ENCODE assay signal across 8 mouse cellular contexts in the genomic region with DNA sequence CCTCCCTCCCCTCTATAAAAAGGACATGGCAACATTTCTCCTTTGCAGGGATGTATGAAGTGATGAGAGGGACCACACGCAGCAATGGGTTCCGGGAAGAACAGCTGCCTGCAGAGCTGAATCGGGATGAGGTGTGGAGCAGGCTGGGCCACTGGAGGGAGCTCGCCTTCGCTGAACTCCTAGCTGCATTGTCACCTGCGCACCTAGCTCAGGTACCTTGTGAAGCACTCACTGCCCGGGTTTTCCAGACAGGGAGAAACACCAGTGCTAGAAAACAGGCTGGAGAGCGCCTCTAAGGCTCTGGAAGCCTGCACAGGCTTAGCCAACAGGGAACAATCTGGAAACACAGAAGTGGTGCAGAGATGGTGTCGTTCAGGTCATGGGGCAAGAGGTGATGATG. TPM values are rescaled to one million over a fixed set of nuclear protein-coding genes. Genes with fewer than 3 reads are reported as not detected.
DNase-seq lines count a peak whose midpoint lies in the region; ATAC-seq and TF ChIP-seq lines count a peak whose summit lies in the region.

No protein-coding gene starts in this region.

- no peak for TF ChIP-seq POLR2A in heart, adult 2 months (IDR thresholded peaks at IDR 0.05; ENCODE audit: insufficient read depth, low read depth, low read length)

- DNase-seq in heart, adult 2 months = no peak
- DNase-seq in heart, adult 9 months (ENCODE audit: low spot score in 2 of 2) = no peak
- DNase-seq in ES-CJ7 (ENCODE audit: low read depth, low spot score) = peak; percentile 75
- peak; percentile 48 for DNase-seq in kidney, adult 18-20 months
- peak; percentile 10 for DNase-seq in lung, postnatal 25 days (ENCODE audit: low spot score)
- DNase-seq in stomach, postnatal 0 days (ENCODE audit: low spot score) = peak; percentile 75
- no peak for DNase-seq in spleen, postnatal 36 days (ENCODE audit: low spot score in 2 of 2)

- peak overlapping the region; percentile 58 for H3K4me2 ChIP-seq in embryonic facial prominence, embryonic 13.5 days
- peak overlapping the region; percentile 39 for H3K4me2 ChIP-seq in stomach, postnatal 0 days (replicated peaks; ENCODE audit: low read depth)

- no peaks in the 10 kb centered on the region for H3K27me3 ChIP-seq in heart, adult 2 months (ENCODE audit: control insufficient read depth, insufficient read depth, low read length)
- peaks cover 26% of the 10 kb centered on the region for H3K27me3 ChIP-seq in embryonic facial prominence, embryonic 13.5 days
- H3K27me3 ChIP-seq in stomach, postnatal 0 days (ENCODE audit: control insufficient read depth, insufficient read depth, low read length) = no peaks in the 10 kb centered on the region

- peak; percentile 25 for TF ChIP-seq CTCF in heart, adult 2 months (IDR thresholded peaks at IDR 0.05)
- peak; percentile 74 for TF ChIP-seq CTCF in stomach, postnatal 0 days (IDR thresholded peaks at IDR 0.05; ENCODE audit: low read depth)

- no peak overlapping the region for H3K4me3 ChIP-seq in heart, adult 2 months
- peak overlapping the region; percentile 31 for H3K4me3 ChIP-seq in embryonic facial prominence, embryonic 13.5 days
- H3K4me3 ChIP-seq in stomach, postnatal 0 days (ENCODE audit: low read depth, low read length) = no peak overlapping the region

- no peaks in the 10 kb centered on the region for H3K4me1 ChIP-seq in heart, adult 2 months (ENCODE audit: control insufficient read depth, insufficient read depth, low read length)
- peaks cover 13% of the 10 kb centered on the region for H3K4me1 ChIP-seq in embryonic facial prominence, embryonic 13.5 days
- no peaks in the 10 kb centered on the region for H3K4me1 ChIP-seq in stomach, postnatal 0 days (replicated peaks; ENCODE audit: control insufficient read depth, insufficient read depth)

- WGBS in heart, adult 2 months = 10% methylated on average over 9 of the region's 9 CpGs
- 5% methylated on average over 9 of the region's 9 CpGs for WGBS in embryonic facial prominence, embryonic 13.5 days
- 9% methylated on average over 9 of the region's 9 CpGs for WGBS in stomach, postnatal 0 days

- H3K79me2 ChIP-seq in heart, adult 2 months (replicated peaks; ENCODE audit: control insufficient read depth, insufficient read depth, low read length) = no peaks in the 10 kb centered on the region

- ATAC-seq in embryonic facial prominence, embryonic 13.5 days (ENCODE audit: insufficient number of reproducible peaks, insufficient read depth, low FRiP score, low TSS enrichment, low read depth) = no peak
- ATAC-seq in stomach, postnatal 0 days (ENCODE audit: low FRiP score, low TSS enrichment) = peak; percentile 53; the same call in 1 of the 2 replicates

- no peak overlapping the region for H3K9ac ChIP-seq in heart, adult 2 months (ENCODE audit: low read depth, low read length)
- peak overlapping the region; percentile 66; the same call in 1 of the 2 replicates for H3K9ac ChIP-seq in embryonic facial prominence, embryonic 13.5 days
- no peak overlapping the region for H3K9ac ChIP-seq in stomach, postnatal 0 days (ENCODE audit: low read length)

- no peaks in the 10 kb centered on the region for H3K9me3 ChIP-seq in embryonic facial prominence, embryonic 13.5 days
- no peaks in the 10 kb centered on the region for H3K9me3 ChIP-seq in stomach, postnatal 0 days (ENCODE audit: control insufficient read depth, low read length)

- no peak overlapping the region for H3K27ac ChIP-seq in heart, adult 2 months
- no peak overlapping the region for H3K27ac ChIP-seq in embryonic facial prominence, embryonic 13.5 days
- H3K27ac ChIP-seq in stomach, postnatal 0 days (replicated peaks) = no peak overlapping the region

- TF ChIP-seq EP300 in heart, adult 2 months (IDR thresholded peaks at IDR 0.05; ENCODE audit: insufficient read depth, low read depth, low read length) = no peak
- no peak for TF ChIP-seq EP300 in stomach, postnatal 0 days (optimal IDR thresholded peaks at IDR 0.05)

- no peaks in the 10 kb centered on the region for H3K36me3 ChIP-seq in heart, adult 2 months (ENCODE audit: control insufficient read depth, insufficient read depth, low read length)
- H3K36me3 ChIP-seq in embryonic facial prominence, embryonic 13.5 days = no peaks in the 10 kb centered on the region
- H3K36me3 ChIP-seq in stomach, postnatal 0 days (ENCODE audit: control insufficient read depth, insufficient read depth, low read length) = no peaks in the 10 kb centered on the region

- intact Hi-C loops in heart, adult 2 months (cut with DNase I) = no loop called here

RNA-seq across cellular contexts. Expression of a gene that starts 38.6 kb away (rescaled TPM):
- not detected for total RNA-seq in heart, adult 2 months (2021)
- 0.03 and 0.37 TPM in 2 replicates for polyA plus RNA-seq in heart, adult 2 months (2012; rRNA removed)
- 0.31 and 0.43 TPM in 2 replicates for polyA plus RNA-seq in embryonic facial prominence, embryonic 13.5 days (2015; fragmentation: Nextera tagmentation; extraction: Ambion mirVana)
- 0.02 TPM in 1 of 2 replicates, not detected in the other for polyA plus RNA-seq in stomach, postnatal 0 days (2015; fragmentation: Nextera tagmentation; extraction: Ambion mirVana)

RNA-seq across cellular contexts. Expression of a gene that starts 43.7 kb away (rescaled TPM):
- total RNA-seq in heart, adult 2 months (2021) = 10 to 100 TPM; 10.0 to 13.3 TPM
- 11.8 and 13.8 TPM in 2 replicates for polyA plus RNA-seq in heart, adult 2 months (2012; rRNA removed)
- 64.4 and 69.3 TPM in 2 replicates for polyA plus RNA-seq in embryonic facial prominence, embryonic 13.5 days (2015; fragmentation: Nextera tagmentation; extraction: Ambion mirVana)
- polyA plus RNA-seq in stomach, postnatal 0 days (2015; fragmentation: Nextera tagmentation; extraction: Ambion mirVana) = 50.5 and 54.3 TPM in 2 replicates

Comparison
In these comparisons a context has a peak if more than half of its experiments do, and no peak if none do; other contexts are left out.
1. DNase-seq: peak in ES-CJ7 (single experiment), kidney, adult 18-20 months (single experiment), lung, postnatal 25 days (single experiment) and stomach, postnatal 0 days (single experiment); none in heart, adult 2 months (0 of 2), heart, adult 9 months (0 of 2) and spleen, postnatal 36 days (0 of 2).